Mouse (Mus musculus) midbrain, embryonic 12.5 days (tissue): ENCODE results near the gene Arfgap2. TPM values are rescaled to one million over a fixed set of nuclear protein-coding genes. Genes with fewer than 3 reads are reported as not detected.
"Not testable (repeated sequence)": the region's sequence is repeated elsewhere in the genome, so short reads cannot be mapped to it uniquely, and the experiment has no call there.

Source experiments
- ATAC-seq: fragments of 200-750 bp; cut with Nextera tagmentation; 2 replicates; pipeline ENCODE4 v1.8.0; 2017; ENCODE audit warnings: low read depth, moderate TSS enrichment, moderate library complexity; ENCODE audit not compliant: low FRiP score
- H3K27ac ChIP-seq: fragments of 300-500 bp; sonication (generic); replicated peaks from 2 replicates; pipeline ENCODE4 v1.5.1; 2016; ENCODE audit warnings: mild to moderate bottlenecking
- H3K27me3 ChIP-seq: fragments of 300-500 bp; sonication (generic); 2 replicates; pipeline ENCODE4 v1.6.1; 2016; ENCODE audit warnings: mild to moderate bottlenecking
- H3K36me3 ChIP-seq: fragments of 300-500 bp; sonication (generic); 2 replicates; pipeline ENCODE4 v1.6.1; 2016
- H3K4me1 ChIP-seq: fragments of 300-500 bp; sonication (generic); 2 replicates; pipeline ENCODE4 v1.6.1; 2016
- H3K4me2 ChIP-seq: fragments of 300-500 bp; sonication (generic); replicated peaks from 2 replicates; pipeline ENCODE4 v1.6.1; 2016; ENCODE audit warnings: mild to moderate bottlenecking, moderate library complexity
- H3K4me3 ChIP-seq: fragments of 300-500 bp; sonication (generic); 2 replicates; pipeline ENCODE4 v1.5.1; 2016; ENCODE audit warnings: mild to moderate bottlenecking
- H3K9ac ChIP-seq: fragments of 300-500 bp; sonication (generic); replicated peaks from 2 replicates; pipeline ENCODE4 v1.6.1; 2016; ENCODE audit warnings: mild to moderate bottlenecking, moderate library complexity
- H3K9me3 ChIP-seq: fragments of 300-500 bp; sonication (generic); 2 replicates; pipeline ENCODE4 v1.6.1; 2016; ENCODE audit warnings: mild to moderate bottlenecking
- WGBS: fragments of 180-500 bp; shearing (Covaris S2); methylation state at CpG from one replicate; pipeline ENCODE4 v1.1.7; 2016; 5-methylcytosine and 5-hydroxymethylcytosine counted together
- polyA plus RNA-seq: library from polyadenylated mRNA; unstranded; fragments of >200 nt; fragmentation: Nextera tagmentation; extraction: Ambion mirVana; gene quantifications from 2 replicates; pipeline ENCODE4 v1.2.1, GENCODE M21; 2016

The Arfgap2 gene
- 88.6 and 92.2 TPM in 2 replicates for polyA plus RNA-seq

- peak within 1 kb of the TSS; percentile 85 for H3K4me3 ChIP-seq
- H3K4me1 ChIP-seq: peaks cover 17% of the 10 kb centered on the region
- H3K4me2 ChIP-seq: peak within 1 kb of the TSS; percentile 86
- peak; percentile 99 for ATAC-seq
- no peaks in the 10 kb centered on the region for H3K9me3 ChIP-seq
- peak within 1 kb of the TSS; percentile 89 for H3K9ac ChIP-seq
- no peaks in the 10 kb centered on the region for H3K27me3 ChIP-seq
- peak within 1 kb of the TSS; percentile 92 for H3K27ac ChIP-seq
- peaks cover 46% of the 10 kb centered on the region for H3K36me3 ChIP-seq
- 3% methylated on average over 72 of the region's 72 CpGs for WGBS
These were observed at the start of gene Arfgap2 for GRCm38 (mm10) chr2:91264711-91265681. Gene Arfgap2, plus strand, starts transcription at chr2:91264974.

GRCm38 (mm10) chr2:91217032-91217431, 47.7 kb upstream of the Arfgap2 start:
- H3K27ac ChIP-seq: no peak overlapping the region
- H3K4me2 ChIP-seq: no peak overlapping the region
- H3K27me3 ChIP-seq: no peaks in the 10 kb centered on the region
- no peak for ATAC-seq
- no peak overlapping the region for H3K9ac ChIP-seq
- H3K36me3 ChIP-seq: peaks cover 40% of the 10 kb centered on the region
- no peaks in the 10 kb centered on the region; the same call in 1 of the 2 replicates for H3K4me1 ChIP-seq
- 78% methylated on average over 4 of the region's 4 CpGs for WGBS
- H3K4me3 ChIP-seq: no peak overlapping the region
- H3K9me3 ChIP-seq: no peaks in the 10 kb centered on the region

- H3K4me3 ChIP-seq: no peak overlapping the region
- H3K27ac ChIP-seq: no peak overlapping the region
- ATAC-seq: no peak
- H3K9me3 ChIP-seq: no peaks in the 10 kb centered on the region
- no peaks in the 10 kb centered on the region; the same call in 1 of the 2 replicates for H3K4me1 ChIP-seq
- H3K4me2 ChIP-seq: no peak overlapping the region
- WGBS: 94% methylated on average over 3 of the region's 3 CpGs
- no peak overlapping the region for H3K9ac ChIP-seq
- H3K27me3 ChIP-seq: no peaks in the 10 kb centered on the region
- H3K36me3 ChIP-seq: peaks cover 16% of the 10 kb centered on the region
These were observed 44.3 kb upstream of the Arfgap2 start for GRCm38 (mm10) chr2:91220501-91220900.

- Histone ChIP-seq H3K27me3 (no peaks in the 10 kb centered on the region), H3K4me1 (no peaks in the 10 kb centered on the region), H3K27ac (no peak overlapping the region), H3K9ac (no peak overlapping the region), H3K4me2 (no peak overlapping the region), H3K36me3 (no peaks in the 10 kb centered on the region), H3K9me3 (no peaks in the 10 kb centered on the region), H3K4me3 (no peak overlapping the region)
- 80% methylated on average over 2 of the region's 2 CpGs for WGBS
- no peak for ATAC-seq
These were observed 41.2 kb upstream of the Arfgap2 start for GRCm38 (mm10) chr2:91223614-91224013.

GRCm38 (mm10) chr2:91229735-91230134, 35.0 kb upstream of the Arfgap2 start:
- Histone ChIP-seq H3K4me1 (no peaks in the 10 kb centered on the region), H3K9ac (no peak overlapping the region), H3K4me3 (no peak overlapping the region), H3K9me3 (no peaks in the 10 kb centered on the region), H3K27me3 (no peaks in the 10 kb centered on the region), H3K36me3 (no peaks in the 10 kb centered on the region), H3K4me2 (no peak overlapping the region), H3K27ac (no peak overlapping the region)
- ATAC-seq: no peak
- WGBS: 85% methylated on average over 2 of the region's 2 CpGs

GRCm38 (mm10) chr2:91236601-91237510, 27.9 kb upstream of the Arfgap2 start, which contains the start of gene Ddb2:
Gene Ddb2, minus strand, starts transcription at chr2:91236982.
- peaks cover 3% of the 10 kb centered on the region; the same call in 1 of the 2 replicates for H3K4me1 ChIP-seq
- H3K9me3 ChIP-seq: no peaks in the 10 kb centered on the region
- peak within 1 kb of the TSS; percentile 53 for H3K4me3 ChIP-seq
- H3K27ac ChIP-seq: peak within 1 kb of the TSS; percentile 83
- H3K9ac ChIP-seq: peak within 1 kb of the TSS; percentile 57
- no peaks in the 10 kb centered on the region for H3K36me3 ChIP-seq
- ATAC-seq: peak; percentile 98
- under 1% methylated on average over 48 of the region's 48 CpGs for WGBS
- no peaks in the 10 kb centered on the region for H3K27me3 ChIP-seq
- H3K4me2 ChIP-seq: peak within 1 kb of the TSS; percentile 71

- H3K4me1 ChIP-seq, H3K9me3 ChIP-seq, ATAC-seq, H3K27me3 ChIP-seq, H3K36me3 ChIP-seq: not testable (repeated sequence)
- Histone ChIP-seq H3K4me3 (peak overlapping the region; percentile 53), H3K9ac (peak overlapping the region; percentile 57; the same call in 1 of the 2 replicates), H3K27ac (peak overlapping the region; percentile 83), H3K4me2 (peak overlapping the region; percentile 71)
- 31% methylated on average over 4 of the region's 4 CpGs for WGBS
These were observed 27.2 kb upstream of the Arfgap2 start for GRCm38 (mm10) chr2:91237511-91238080.

- H3K9me3 ChIP-seq: no peaks in the 10 kb centered on the region
- WGBS: 74% methylated on average over 5 of the region's 5 CpGs
These were observed 22.2 kb upstream of the Arfgap2 start for GRCm38 (mm10) chr2:91242547-91242946.

GRCm38 (mm10) chr2:91243416-91243815, 21.4 kb upstream of the Arfgap2 start:
- Histone ChIP-seq H3K27ac (no peak overlapping the region), H3K27me3 (no peaks in the 10 kb centered on the region), H3K36me3 (no peaks in the 10 kb centered on the region), H3K9ac (no peak overlapping the region), H3K9me3 (no peaks in the 10 kb centered on the region), H3K4me1 (no peaks in the 10 kb centered on the region), H3K4me2 (no peak overlapping the region), H3K4me3 (no peak overlapping the region)
- 53% methylated on average over 3 of the region's 3 CpGs for WGBS
- ATAC-seq: no peak

More at GRCm38 (mm10) chr2:91242547-91242946, 22.2 kb upstream of the Arfgap2 start:
- H3K4me1 ChIP-seq: peaks cover 3% of the 10 kb centered on the region; the same call in 1 of the 2 replicates
- H3K27ac ChIP-seq: no peak overlapping the region
- no peak overlapping the region for H3K9ac ChIP-seq
- no peak for ATAC-seq
- H3K27me3 ChIP-seq: no peaks in the 10 kb centered on the region
- H3K4me3 ChIP-seq: no peak overlapping the region
- H3K36me3 ChIP-seq: no peaks in the 10 kb centered on the region
- no peak overlapping the region for H3K4me2 ChIP-seq

- Histone ChIP-seq H3K4me3 (no peak overlapping the region), H3K9me3 (no peaks in the 10 kb centered on the region), H3K36me3 (no peaks in the 10 kb centered on the region), H3K27me3 (no peaks in the 10 kb centered on the region), H3K27ac (no peak overlapping the region), H3K4me2 (no peak overlapping the region), H3K4me1 (no peaks in the 10 kb centered on the region), H3K9ac (no peak overlapping the region)
- ATAC-seq: no peak
- 81% methylated on average over 5 of the region's 5 CpGs for WGBS
These were observed 20.1 kb upstream of the Arfgap2 start for GRCm38 (mm10) chr2:91244557-91245228.

- H3K9me3 ChIP-seq: no peaks in the 10 kb centered on the region
- no peak overlapping the region for H3K27ac ChIP-seq
- H3K9ac ChIP-seq: no peak overlapping the region
- no peaks in the 10 kb centered on the region for H3K27me3 ChIP-seq
- H3K4me2 ChIP-seq: no peak overlapping the region
- 93% methylated on average over 4 of the region's 4 CpGs for WGBS
- no peak overlapping the region for H3K4me3 ChIP-seq
- no peak for ATAC-seq
- H3K36me3 ChIP-seq: no peaks in the 10 kb centered on the region
- no peaks in the 10 kb centered on the region for H3K4me1 ChIP-seq
These were observed 16.4 kb upstream of the Arfgap2 start for GRCm38 (mm10) chr2:91248366-91248765.
